Mouse (Mus musculus): Measurements from ENCODE around the gene Foxc1. TPM values are rescaled to one million over a fixed set of nuclear protein-coding genes. Genes with fewer than 3 reads are reported as not detected.

The Foxc1 gene
- total RNA-seq, 4 experiments from 2014 or later: 4.4 to 6.1 (median 4.9) TPM

GRCm38 (mm10) chr13:31835802-31836201 is 29.4 kb downstream of the Foxc1 start:
- no peak for DNase-seq (ENCODE audit: low spot score)

GRCm38 (mm10) chr13:31849258-31849971 is 43.0 kb downstream of the Foxc1 start:
- DNase-seq (ENCODE audit: low spot score): no peak

GRCm38 (mm10) chr13:31853564-31853963 is 47.1 kb downstream of the Foxc1 start:
- DNase-seq (ENCODE audit: low spot score): no peak

- DNase-seq (ENCODE audit: low spot score): no peak
Measured at GRCm38 (mm10) chr13:31854000-31854399, 47.6 kb downstream of the Foxc1 start.

- DNase-seq (ENCODE audit: low spot score): no peak
Measured at GRCm38 (mm10) chr13:31860200-31860599, 53.8 kb downstream of the Foxc1 start.

Other genes starting within 250 kb of the Foxc1 start
- gene A530084C06Rik, start 247.3 kb upstream of the Foxc1 start, total RNA-seq (2022): under 1 TPM in 1 of 4 experiments, not detected in 3; 0.09 TPM
- under 1 TPM in 2 of 4 experiments, not detected in 2; 0.16 to 0.19 TPM for gene Foxf2, start 180.8 kb upstream of the Foxc1 start, total RNA-seq (2022)

Data from heart, adult 8-10 months (tissue).